Mouse (Mus musculus): ENCODE measurements around the gene Tjp2. TPM values are rescaled to one million over a fixed set of nuclear protein-coding genes. Genes with fewer than 3 reads are reported as not detected.

The Tjp2 gene
- total and polyA plus RNA-seq, 2 experiments from 2014 or later = 12.5 to 15.7 TPM

GRCm38 (mm10) chr19:24220795-24221445 lies 3.9 kb downstream of the Tjp2 start:
- no peak for DNase-seq (ENCODE audit: low spot score)

GRCm38 (mm10) chr19:24219011-24219410 lies 5.8 kb downstream of the Tjp2 start:
- Histone ChIP-seq H3K4me2 (ENCODE audit: low read depth, low read length) (no peak overlapping the region), H3K36me3 (replicated peaks; ENCODE audit: control insufficient read depth, insufficient read depth, low read length) (no peaks in the 10 kb centered on the region), H3K27ac (ENCODE audit: low read depth) (no peak overlapping the region), H3K27me3 (ENCODE audit: control insufficient read depth, insufficient read depth, low read length) (no peaks in the 10 kb centered on the region), H3K9me3 (replicated peaks; ENCODE audit: control insufficient read depth, low read length) (no peaks in the 10 kb centered on the region), H3K4me3 (ENCODE audit: low read depth, low read length) (no peak overlapping the region), H3K9ac (replicated peaks; ENCODE audit: low read depth, low read length) (no peak overlapping the region), H3K4me1 (ENCODE audit: control insufficient read depth, insufficient read depth) (no peaks in the 10 kb centered on the region; the same call in 1 of the 2 replicates)
- 72% methylated on average over 9 of the region's 9 CpGs for WGBS
- DNase-seq (ENCODE audit: low spot score) (no peak), ATAC-seq (ENCODE audit: insufficient read depth, low read depth) (no peak)
- TF ChIP-seq EP300 (IDR thresholded peaks at IDR 0.05; ENCODE audit: low read depth) = no peak
- TF ChIP-seq CTCF (IDR thresholded peaks at IDR 0.05; ENCODE audit: low read depth) = no peak

More at GRCm38 (mm10) chr19:24220795-24221445, 3.9 kb downstream of the Tjp2 start:
- H3K36me3 ChIP-seq (replicated peaks; ENCODE audit: control insufficient read depth, insufficient read depth, low read length) = no peaks in the 10 kb centered on the region
- H3K4me1 ChIP-seq (ENCODE audit: control insufficient read depth, insufficient read depth) = no peaks in the 10 kb centered on the region; the same call in 1 of the 2 replicates
- WGBS = 31% methylated on average over 14 of the region's 14 CpGs
- TF ChIP-seq CTCF (IDR thresholded peaks at IDR 0.05; ENCODE audit: low read depth) = no peak
- TF ChIP-seq EP300 (IDR thresholded peaks at IDR 0.05; ENCODE audit: low read depth) = no peak
- H3K9ac ChIP-seq (replicated peaks; ENCODE audit: low read depth, low read length) = no peak overlapping the region
- H3K4me2 ChIP-seq (ENCODE audit: low read depth, low read length) = 0 out of 2 replicates have a peak overlapping the region, but pooled peaks have one; percentile 11
- H3K27ac ChIP-seq (ENCODE audit: low read depth) = no peak overlapping the region
- H3K9me3 ChIP-seq (replicated peaks; ENCODE audit: control insufficient read depth, low read length) = no peaks in the 10 kb centered on the region
- no peaks in the 10 kb centered on the region for H3K27me3 ChIP-seq (ENCODE audit: control insufficient read depth, insufficient read depth, low read length)
- no peak overlapping the region for H3K4me3 ChIP-seq (ENCODE audit: low read depth, low read length)
- no peak for ATAC-seq (ENCODE audit: insufficient read depth, low read depth)

- peaks cover 3% of the 10 kb centered on the region; the same call in 1 of the 2 replicates for H3K4me1 ChIP-seq (ENCODE audit: control insufficient read depth, insufficient read depth)
- no peaks in the 10 kb centered on the region for H3K36me3 ChIP-seq (replicated peaks; ENCODE audit: control insufficient read depth, insufficient read depth, low read length)
- no peak for DNase-seq (ENCODE audit: low spot score)
- no peak for ATAC-seq (ENCODE audit: insufficient read depth, low read depth)
- no peak overlapping the region for H3K9ac ChIP-seq (replicated peaks; ENCODE audit: low read depth, low read length)
- no peak overlapping the region for H3K4me3 ChIP-seq (ENCODE audit: low read depth, low read length)
- H3K27ac ChIP-seq (ENCODE audit: low read depth) = no peak overlapping the region
- no peak overlapping the region for H3K4me2 ChIP-seq (ENCODE audit: low read depth, low read length)
- WGBS = 57% methylated on average over 2 of the region's 2 CpGs
- no peaks in the 10 kb centered on the region for H3K27me3 ChIP-seq (ENCODE audit: control insufficient read depth, insufficient read depth, low read length)
- H3K9me3 ChIP-seq (replicated peaks; ENCODE audit: control insufficient read depth, low read length) = no peaks in the 10 kb centered on the region
- TF ChIP-seq EP300 (IDR thresholded peaks at IDR 0.05; ENCODE audit: low read depth) = no peak
- TF ChIP-seq CTCF (IDR thresholded peaks at IDR 0.05; ENCODE audit: low read depth) = peak; percentile 43
Measured at GRCm38 (mm10) chr19:24218291-24218690, 6.5 kb downstream of the Tjp2 start.

- Histone ChIP-seq H3K27ac (ENCODE audit: low read depth) (no peak overlapping the region), H3K4me1 (ENCODE audit: control insufficient read depth, insufficient read depth) (peaks cover 8% of the 10 kb centered on the region; the same call in 1 of the 2 replicates), H3K4me3 (ENCODE audit: low read depth, low read length) (no peak overlapping the region), H3K9ac (replicated peaks; ENCODE audit: low read depth, low read length) (no peak overlapping the region), H3K4me2 (ENCODE audit: low read depth, low read length) (no peak overlapping the region), H3K27me3 (ENCODE audit: control insufficient read depth, insufficient read depth, low read length) (no peaks in the 10 kb centered on the region), H3K9me3 (replicated peaks; ENCODE audit: control insufficient read depth, low read length) (no peaks in the 10 kb centered on the region), H3K36me3 (replicated peaks; ENCODE audit: control insufficient read depth, insufficient read depth, low read length) (no peaks in the 10 kb centered on the region)
- ATAC-seq (ENCODE audit: insufficient read depth, low read depth) = no peak
- TF ChIP-seq CTCF (IDR thresholded peaks at IDR 0.05; ENCODE audit: low read depth) = no peak
- TF ChIP-seq EP300 (IDR thresholded peaks at IDR 0.05; ENCODE audit: low read depth) = no peak
- DNase-seq (ENCODE audit: low spot score) = no peak
Measured at GRCm38 (mm10) chr19:24217851-24218250, 7.0 kb downstream of the Tjp2 start.

GRCm38 (mm10) chr19:24216771-24217170 lies 8.1 kb downstream of the Tjp2 start:
- no peaks in the 10 kb centered on the region for H3K9me3 ChIP-seq (replicated peaks; ENCODE audit: control insufficient read depth, low read length)
- H3K4me2 ChIP-seq (ENCODE audit: low read depth, low read length) = no peak overlapping the region
- WGBS = 94% methylated on average over 9 of the region's 9 CpGs
- H3K4me1 ChIP-seq (ENCODE audit: control insufficient read depth, insufficient read depth) = peaks cover 16% of the 10 kb centered on the region
- H3K27ac ChIP-seq (ENCODE audit: low read depth) = no peak overlapping the region
- H3K4me3 ChIP-seq (ENCODE audit: low read depth, low read length) = no peak overlapping the region
- H3K9ac ChIP-seq (replicated peaks; ENCODE audit: low read depth, low read length) = no peak overlapping the region
- TF ChIP-seq EP300 (IDR thresholded peaks at IDR 0.05; ENCODE audit: low read depth) (no peak), CTCF (IDR thresholded peaks at IDR 0.05; ENCODE audit: low read depth) (no peak)
- H3K36me3 ChIP-seq (replicated peaks; ENCODE audit: control insufficient read depth, insufficient read depth, low read length) = no peaks in the 10 kb centered on the region
- ATAC-seq (ENCODE audit: insufficient read depth, low read depth) (no peak), DNase-seq (ENCODE audit: low spot score) (no peak)
- no peaks in the 10 kb centered on the region for H3K27me3 ChIP-seq (ENCODE audit: control insufficient read depth, insufficient read depth, low read length)

GRCm38 (mm10) chr19:24214939-24215338 lies 9.9 kb downstream of the Tjp2 start:
- Histone ChIP-seq H3K9ac (replicated peaks; ENCODE audit: low read depth, low read length) (no peak overlapping the region), H3K4me1 (ENCODE audit: control insufficient read depth, insufficient read depth) (peaks cover 16% of the 10 kb centered on the region), H3K27me3 (ENCODE audit: control insufficient read depth, insufficient read depth, low read length) (no peaks in the 10 kb centered on the region), H3K9me3 (replicated peaks; ENCODE audit: control insufficient read depth, low read length) (no peaks in the 10 kb centered on the region), H3K4me2 (ENCODE audit: low read depth, low read length) (no peak overlapping the region), H3K27ac (ENCODE audit: low read depth) (no peak overlapping the region), H3K36me3 (replicated peaks; ENCODE audit: control insufficient read depth, insufficient read depth, low read length) (no peaks in the 10 kb centered on the region), H3K4me3 (ENCODE audit: low read depth, low read length) (no peak overlapping the region)
- DNase-seq (ENCODE audit: low spot score) (no peak), ATAC-seq (ENCODE audit: insufficient read depth, low read depth) (no peak)
- 87% methylated on average over 7 of the region's 7 CpGs for WGBS
- TF ChIP-seq EP300 (IDR thresholded peaks at IDR 0.05; ENCODE audit: low read depth) (no peak), CTCF (IDR thresholded peaks at IDR 0.05; ENCODE audit: low read depth) (peak; percentile 14; the same call in 1 of the 2 replicates)

All from heart, postnatal 0 days (tissue).